Mouse (Mus musculus) A20 (cell line): Measurements from ENCODE around the gene Ttyh3.

Source experiments
- DNase-seq: peaks from one replicate; pipeline ENCODE4 v3.0.0-alpha.2; 2011; ENCODE audit warnings: low read depth, low spot score

Ttyh3 gene

GRCm38 (mm10) chr5:140652587-140652986, 3.8 kb upstream of the Ttyh3 start:
- no peak for DNase-seq

GRCm38 (mm10) chr5:140651231-140651630, 2.4 kb upstream of the Ttyh3 start:
- no peak for DNase-seq

GRCm38 (mm10) chr5:140649881-140650414, 1.1 kb upstream of the Ttyh3 start:
- DNase-seq = no peak

- peak; percentile 97 for DNase-seq
These were observed 353 bp upstream of the Ttyh3 start for GRCm38 (mm10) chr5:140649101-140649667.

GRCm38 (mm10) chr5:140647821-140648518, 861 bp downstream of the Ttyh3 start:
- DNase-seq = no peak

GRCm38 (mm10) chr5:140647031-140647760, 1.6 kb downstream of the Ttyh3 start:
- no peak for DNase-seq

- DNase-seq = no peak
These were observed 2.7 kb downstream of the Ttyh3 start for GRCm38 (mm10) chr5:140646171-140646570.

GRCm38 (mm10) chr5:140645454-140645853, 3.4 kb downstream of the Ttyh3 start:
- no peak for DNase-seq

- DNase-seq = no peak
These were observed 4.1 kb downstream of the Ttyh3 start for GRCm38 (mm10) chr5:140644702-140645201.

GRCm38 (mm10) chr5:140644263-140644662, 4.6 kb downstream of the Ttyh3 start:
- DNase-seq = no peak

GRCm38 (mm10) chr5:140642076-140642475, 6.8 kb downstream of the Ttyh3 start:
- no peak for DNase-seq

- no peak for DNase-seq
These were observed 7.4 kb downstream of the Ttyh3 start for GRCm38 (mm10) chr5:140641254-140641928.

GRCm38 (mm10) chr5:140640812-140641211, 8.0 kb downstream of the Ttyh3 start:
- peak; percentile 41 for DNase-seq

- no peak for DNase-seq
These were observed 9.0 kb downstream of the Ttyh3 start for GRCm38 (mm10) chr5:140639871-140640270.

- no peak for DNase-seq
These were observed 9.5 kb downstream of the Ttyh3 start for GRCm38 (mm10) chr5:140639312-140639711.

GRCm38 (mm10) chr5:140638484-140638883, 10.3 kb downstream of the Ttyh3 start:
- no peak for DNase-seq

GRCm38 (mm10) chr5:140637989-140638388, 10.8 kb downstream of the Ttyh3 start:
- no peak for DNase-seq

GRCm38 (mm10) chr5:140637058-140637410, 11.8 kb downstream of the Ttyh3 start:
- DNase-seq = no peak

GRCm38 (mm10) chr5:140636316-140637057, 12.3 kb downstream of the Ttyh3 start:
- DNase-seq = peak; percentile 29

GRCm38 (mm10) chr5:140634798-140635722, 13.8 kb downstream of the Ttyh3 start:
- DNase-seq = no peak
